Mouse (Mus musculus): ENCODE results near the gene Tcp11l1. TPM values are rescaled to one million over a fixed set of nuclear protein-coding genes. Genes with fewer than 3 reads are reported as not detected.

The Tcp11l1 gene
- polyA plus RNA-seq, 1 experiment from 2014 or later: 12.2 TPM

DNA sequence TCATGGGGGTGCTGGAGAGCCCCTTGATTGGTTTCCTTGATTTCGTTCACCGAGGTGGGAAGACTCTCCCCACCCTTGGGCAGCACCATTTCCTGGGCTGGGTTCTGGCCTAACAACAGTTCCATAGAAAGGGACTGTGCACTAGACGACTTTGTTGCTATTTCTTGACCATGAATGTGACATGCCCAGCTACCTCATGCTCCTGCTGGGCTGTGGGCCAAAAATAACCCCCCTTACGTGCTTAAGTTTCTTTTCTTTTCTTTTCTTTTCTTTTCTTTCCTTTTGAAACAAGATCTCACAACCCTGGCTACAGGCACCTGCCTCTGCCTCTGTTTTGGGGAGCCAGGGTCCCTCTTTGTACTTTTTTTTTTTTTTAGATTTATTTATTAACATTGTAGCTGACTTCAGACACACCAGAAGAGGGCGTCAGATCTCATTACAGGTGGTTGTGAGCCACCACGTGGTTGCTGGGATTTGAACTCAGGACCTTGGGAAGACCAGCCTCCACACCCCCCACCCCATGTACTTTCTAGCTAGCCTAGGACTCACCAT, 2.1 kb downstream of the Tcp11l1 start:
- Histone ChIP-seq H3K4me2 (no peak overlapping the region), H3K4me1 (peaks cover 17% of the 10 kb centered on the region; the same call in 1 of the 2 replicates), H3K4me3 (no peak overlapping the region), H3K36me3 (no peaks in the 10 kb centered on the region), H3K9ac (no peak overlapping the region), H3K9me3 (replicated peaks) (no peaks in the 10 kb centered on the region), H3K27me3 (replicated peaks) (peaks cover 46% of the 10 kb centered on the region), H3K27ac (no peak overlapping the region)
- ATAC-seq: no peak
- WGBS (ENCODE audit: insufficient replicate concordance): 54% methylated on average over 6 of the region's 6 CpGs

DNA sequence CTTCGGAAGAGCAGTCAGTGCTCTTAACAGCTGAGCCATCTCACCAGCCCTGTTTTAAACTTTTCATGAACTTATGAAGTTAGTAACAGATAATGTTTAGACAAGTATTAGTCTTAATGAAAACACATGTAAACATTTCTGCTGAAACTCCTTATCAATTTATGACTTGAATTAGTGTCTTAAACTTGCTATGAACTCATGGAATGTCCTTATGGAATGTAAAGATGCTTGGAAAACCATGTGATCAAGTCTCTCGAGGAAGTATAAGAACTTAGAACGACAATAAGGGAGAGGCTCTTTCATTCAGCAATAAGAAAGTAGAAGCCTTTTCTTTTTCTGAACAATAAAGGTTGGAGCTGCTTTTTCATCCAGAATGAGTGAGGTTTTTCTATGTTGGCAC, 7.6 kb downstream of the Tcp11l1 start:
- Histone ChIP-seq H3K36me3 (no peaks in the 10 kb centered on the region), H3K4me2 (no peak overlapping the region), H3K4me1 (0 out of 2 replicates have a peak, but pooled peaks cover 3% of the 10 kb centered on the region), H3K27me3 (replicated peaks) (no peaks in the 10 kb centered on the region), H3K9me3 (replicated peaks) (no peaks in the 10 kb centered on the region), H3K9ac (no peak overlapping the region), H3K4me3 (no peak overlapping the region), H3K27ac (no peak overlapping the region)
- ATAC-seq: no peak
- WGBS (ENCODE audit: insufficient replicate concordance): 64% methylated on average over 3 of the region's 3 CpGs

DNA sequence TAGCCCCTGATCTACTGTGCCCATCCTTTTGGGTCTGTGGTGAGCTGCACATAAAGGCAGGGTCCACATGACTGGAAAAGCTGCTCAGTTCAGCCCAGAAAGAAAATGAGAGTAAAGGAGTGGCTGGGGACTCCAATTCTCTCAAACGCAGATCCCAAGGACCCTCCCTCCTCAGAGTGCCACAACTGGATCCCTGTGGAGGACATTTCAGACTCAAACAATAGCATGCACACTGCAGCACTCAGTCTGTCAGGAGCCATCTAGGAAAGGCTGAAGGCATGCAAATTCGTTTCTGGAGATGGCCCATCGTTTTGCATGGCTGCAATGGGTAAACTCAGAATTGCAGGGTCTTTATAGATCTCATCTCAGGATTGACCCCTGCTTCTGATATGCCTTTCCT, 8.8 kb downstream of the Tcp11l1 start:
- no peaks in the 10 kb centered on the region for H3K36me3 ChIP-seq
- 0 out of 2 replicates have a peak, but pooled peaks cover 3% of the 10 kb centered on the region for H3K4me1 ChIP-seq
- H3K4me3 ChIP-seq: no peak overlapping the region
- no peak for ATAC-seq
- no peak overlapping the region for H3K27ac ChIP-seq
- H3K9me3 ChIP-seq (replicated peaks): no peaks in the 10 kb centered on the region
- no peak overlapping the region for H3K4me2 ChIP-seq
- H3K9ac ChIP-seq: no peak overlapping the region
- H3K27me3 ChIP-seq (replicated peaks): no peaks in the 10 kb centered on the region
- 65% methylated on average over 3 of the region's 3 CpGs for WGBS (ENCODE audit: insufficient replicate concordance)

DNA sequence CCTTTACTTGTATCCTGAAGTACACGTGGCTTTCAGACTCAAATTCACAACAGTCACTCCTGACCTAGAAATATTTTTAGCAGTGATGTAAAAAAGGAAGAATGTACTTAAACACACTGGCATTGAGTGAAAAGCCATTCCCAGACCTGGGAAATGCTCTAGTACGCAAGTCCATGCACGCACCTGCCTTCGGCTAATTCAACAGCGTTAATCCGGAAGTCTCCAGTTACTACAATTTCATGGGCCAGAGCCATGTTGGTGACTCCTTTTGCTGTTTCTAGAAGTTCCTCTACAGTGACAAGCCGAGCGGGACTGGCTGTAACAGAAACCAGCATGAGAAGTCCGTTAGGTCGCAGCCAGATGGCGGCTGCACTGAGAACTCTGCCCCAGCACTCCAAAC, 12.3 kb downstream of the Tcp11l1 start:
- no peak for ATAC-seq
- Histone ChIP-seq H3K36me3 (no peaks in the 10 kb centered on the region), H3K27me3 (replicated peaks) (no peaks in the 10 kb centered on the region), H3K27ac (no peak overlapping the region), H3K9ac (no peak overlapping the region), H3K9me3 (replicated peaks) (no peaks in the 10 kb centered on the region), H3K4me1 (0 out of 2 replicates have a peak, but pooled peaks cover 3% of the 10 kb centered on the region), H3K4me2 (no peak overlapping the region), H3K4me3 (no peak overlapping the region)
- WGBS (ENCODE audit: insufficient replicate concordance): 79% methylated on average over 11 of the region's 11 CpGs

DNA sequence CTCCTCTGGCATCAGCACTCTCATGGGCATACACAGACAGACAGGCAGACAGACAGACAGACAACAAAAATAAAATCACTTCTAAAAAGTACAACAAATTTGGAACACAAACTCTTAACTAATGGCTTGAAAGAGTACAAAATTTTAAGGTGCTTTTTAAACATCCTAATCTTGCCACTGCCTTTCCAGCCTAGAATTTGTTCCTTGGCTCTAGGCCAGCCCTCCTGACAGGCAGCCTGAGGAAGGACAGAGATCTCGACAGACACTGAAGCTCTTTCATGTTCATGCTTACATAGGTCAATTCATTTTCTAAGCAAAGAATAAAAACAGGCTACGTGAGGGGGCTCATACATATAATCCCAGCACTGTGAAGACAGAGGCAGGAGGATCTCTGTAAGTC, 19.4 kb downstream of the Tcp11l1 start:
- Histone ChIP-seq H3K9ac (no peak overlapping the region), H3K4me1 (no peaks in the 10 kb centered on the region), H3K27me3 (replicated peaks) (no peaks in the 10 kb centered on the region), H3K27ac (no peak overlapping the region), H3K4me2 (no peak overlapping the region), H3K36me3 (no peaks in the 10 kb centered on the region), H3K9me3 (replicated peaks) (no peaks in the 10 kb centered on the region), H3K4me3 (no peak overlapping the region)
- no peak for ATAC-seq
- 52% methylated on average over 2 of the region's 2 CpGs for WGBS (ENCODE audit: insufficient replicate concordance)

DNA sequence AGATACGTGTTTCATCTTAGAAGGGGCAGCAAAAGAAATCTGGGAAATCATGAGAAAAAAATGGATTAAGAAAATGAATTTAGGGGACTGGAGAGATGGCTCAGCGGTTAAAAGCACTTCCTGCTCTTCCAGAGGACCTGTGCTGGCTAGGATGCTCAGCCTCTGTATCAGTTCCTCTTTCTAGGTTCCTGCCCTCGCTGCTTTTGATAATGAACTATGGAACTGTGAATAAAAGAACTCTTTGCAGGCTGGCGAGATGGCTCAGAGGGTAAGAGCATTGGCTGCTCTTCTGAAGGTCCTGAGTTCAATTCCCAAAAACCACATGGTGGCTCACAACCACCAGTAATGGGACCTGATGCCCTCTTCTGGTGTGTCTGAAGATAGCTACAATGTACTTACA, 21.2 kb downstream of the Tcp11l1 start:
- Histone ChIP-seq H3K27ac (no peak overlapping the region), H3K27me3 (replicated peaks) (no peaks in the 10 kb centered on the region), H3K36me3 (no peaks in the 10 kb centered on the region), H3K9ac (no peak overlapping the region), H3K4me1 (no peaks in the 10 kb centered on the region), H3K4me3 (no peak overlapping the region), H3K4me2 (no peak overlapping the region), H3K9me3 (replicated peaks) (no peaks in the 10 kb centered on the region)
- no peak for ATAC-seq
- WGBS (ENCODE audit: insufficient replicate concordance): 35% methylated on average over 4 of the region's 4 CpGs

DNA sequence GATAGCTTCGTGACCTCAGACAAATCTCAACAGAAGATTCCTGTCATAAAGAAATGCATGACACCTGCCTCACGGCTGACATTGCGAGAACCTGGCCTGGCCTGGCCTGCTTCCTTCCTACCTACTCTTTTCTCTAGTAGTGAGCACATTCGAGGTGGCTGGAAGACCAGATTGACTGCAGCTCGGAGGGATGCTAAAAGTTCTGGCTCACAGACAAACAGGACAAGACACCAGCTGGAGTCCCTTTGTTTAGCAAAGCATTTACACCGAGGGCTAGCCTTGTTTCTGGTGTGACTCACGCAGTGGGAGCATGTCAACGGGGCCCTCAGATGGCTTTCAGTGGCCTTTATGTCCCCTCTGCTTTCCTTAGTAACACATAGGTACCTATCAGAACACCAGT, 23.2 kb downstream of the Tcp11l1 start:
- Histone ChIP-seq H3K36me3 (no peaks in the 10 kb centered on the region), H3K27me3 (replicated peaks) (no peaks in the 10 kb centered on the region), H3K9me3 (replicated peaks) (no peaks in the 10 kb centered on the region), H3K4me2 (no peak overlapping the region), H3K27ac (no peak overlapping the region), H3K4me3 (no peak overlapping the region), H3K4me1 (0 out of 2 replicates have a peak, but pooled peaks cover 3% of the 10 kb centered on the region), H3K9ac (no peak overlapping the region)
- ATAC-seq: no peak
- WGBS (ENCODE audit: insufficient replicate concordance): 69% methylated on average over 8 of the region's 8 CpGs

DNA sequence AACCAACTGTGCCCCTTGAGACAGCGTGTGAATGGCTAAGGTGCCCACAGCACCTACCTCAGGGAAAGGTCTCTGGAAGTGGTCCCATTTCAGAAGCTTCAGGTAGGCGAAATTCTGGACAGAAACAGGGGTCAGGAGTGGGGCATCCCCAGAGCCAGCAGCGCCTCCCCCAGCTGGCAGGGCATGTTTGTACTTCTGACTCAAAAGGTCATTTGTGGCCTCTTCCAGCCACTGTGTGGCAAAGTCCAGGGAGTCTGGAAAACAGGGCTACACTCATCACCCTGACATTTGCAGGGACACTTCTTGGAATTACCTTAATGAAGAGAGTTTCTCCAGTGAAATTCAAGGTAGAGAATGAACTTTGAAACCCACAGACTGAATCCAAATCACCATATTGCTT, 23.6 kb downstream of the Tcp11l1 start:
- H3K4me1 ChIP-seq: 0 out of 2 replicates have a peak, but pooled peaks cover 3% of the 10 kb centered on the region
- 48% methylated on average over 3 of the region's 3 CpGs for WGBS (ENCODE audit: insufficient replicate concordance)
- H3K9me3 ChIP-seq (replicated peaks): no peaks in the 10 kb centered on the region
- H3K4me3 ChIP-seq: no peak overlapping the region
- no peak overlapping the region for H3K27ac ChIP-seq
- peak; percentile 40; the same call in 1 of the 2 replicates for ATAC-seq
- H3K9ac ChIP-seq: no peak overlapping the region
- no peak overlapping the region for H3K4me2 ChIP-seq
- no peaks in the 10 kb centered on the region for H3K36me3 ChIP-seq
- H3K27me3 ChIP-seq (replicated peaks): no peaks in the 10 kb centered on the region

DNA sequence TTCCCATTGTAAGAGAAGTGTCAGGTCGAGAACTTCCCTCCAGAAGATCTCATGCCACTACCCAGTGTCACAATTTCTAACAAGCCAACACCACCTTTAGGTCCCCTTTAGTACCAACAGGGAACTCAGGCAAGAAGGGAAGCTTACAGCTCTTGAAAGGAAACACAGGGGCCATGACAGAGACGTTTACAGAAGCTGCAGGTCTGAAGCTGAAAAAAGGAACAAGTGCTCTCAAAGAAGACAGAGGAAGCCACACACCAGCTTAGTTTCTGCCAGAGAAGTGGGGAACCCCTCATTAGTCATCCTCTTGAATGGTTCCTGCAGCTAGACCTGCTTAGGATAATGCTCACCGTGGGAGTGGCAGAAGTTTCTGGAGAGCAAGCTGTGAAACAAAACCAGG, 24.7 kb downstream of the Tcp11l1 start:
- Histone ChIP-seq H3K9me3 (replicated peaks) (no peaks in the 10 kb centered on the region), H3K27me3 (replicated peaks) (no peaks in the 10 kb centered on the region), H3K9ac (no peak overlapping the region), H3K27ac (no peak overlapping the region), H3K4me3 (no peak overlapping the region), H3K4me1 (0 out of 2 replicates have a peak, but pooled peaks cover 3% of the 10 kb centered on the region), H3K4me2 (no peak overlapping the region), H3K36me3 (no peaks in the 10 kb centered on the region)
- ATAC-seq: no peak
- WGBS (ENCODE audit: insufficient replicate concordance): 13% methylated on average over 3 of the region's 3 CpGs

DNA sequence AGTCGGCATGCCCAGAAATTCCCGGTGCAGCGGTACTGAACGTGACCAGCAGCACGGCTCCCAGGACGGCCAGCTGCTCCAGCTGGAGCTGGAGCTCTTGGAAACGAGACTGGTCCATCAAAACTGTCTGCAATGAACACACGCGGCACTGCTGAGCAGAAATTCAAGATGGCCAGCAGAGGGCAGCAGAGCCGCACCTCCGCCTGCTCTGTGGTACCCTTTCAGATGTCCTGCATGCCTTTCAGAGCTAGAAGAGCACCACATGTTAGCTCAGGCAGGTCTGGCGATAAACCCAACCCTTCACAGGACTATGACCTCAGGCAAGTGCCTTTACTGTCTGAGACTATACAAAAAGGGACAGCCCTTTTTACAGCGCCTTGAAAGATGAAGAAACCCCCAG, 26.6 kb downstream of the Tcp11l1 start:
- Histone ChIP-seq H3K4me1 (0 out of 2 replicates have a peak, but pooled peaks cover 3% of the 10 kb centered on the region), H3K36me3 (0 out of 2 replicates have a peak, but pooled peaks cover 4% of the 10 kb centered on the region), H3K27me3 (replicated peaks) (0 out of 2 replicates have a peak, but pooled peaks cover 3% of the 10 kb centered on the region), H3K9ac (no peak overlapping the region), H3K27ac (no peak overlapping the region), H3K4me2 (no peak overlapping the region), H3K9me3 (replicated peaks) (no peaks in the 10 kb centered on the region), H3K4me3 (no peak overlapping the region)
- 7% methylated on average over 13 of the region's 13 CpGs for WGBS (ENCODE audit: insufficient replicate concordance)
- peak; percentile 68 for ATAC-seq

DNA sequence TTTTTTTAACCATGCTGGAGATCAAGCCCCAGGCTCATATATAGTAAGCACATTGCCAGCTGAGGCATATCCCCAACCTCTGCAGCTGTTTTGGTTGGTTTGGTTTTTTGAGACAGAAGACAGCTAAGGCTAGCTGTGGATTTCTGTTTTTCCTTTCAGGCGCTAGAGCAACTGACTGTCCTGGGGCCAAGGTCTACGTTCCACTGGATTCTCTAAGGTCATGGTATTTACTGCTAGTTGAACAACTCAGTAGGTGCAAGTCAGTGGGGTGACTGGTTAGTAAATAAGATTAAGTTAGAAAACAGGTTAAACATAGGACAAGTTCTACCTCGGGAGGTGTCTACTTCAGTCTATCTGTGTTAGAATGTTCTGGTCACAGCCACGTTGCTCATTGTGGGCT, 27.2 kb downstream of the Tcp11l1 start:
- Histone ChIP-seq H3K4me1 (0 out of 2 replicates have a peak, but pooled peaks cover 3% of the 10 kb centered on the region), H3K36me3 (0 out of 2 replicates have a peak, but pooled peaks cover 4% of the 10 kb centered on the region), H3K4me3 (no peak overlapping the region), H3K27ac (no peak overlapping the region), H3K9me3 (replicated peaks) (no peaks in the 10 kb centered on the region), H3K4me2 (no peak overlapping the region), H3K9ac (no peak overlapping the region), H3K27me3 (replicated peaks) (0 out of 2 replicates have a peak, but pooled peaks cover 3% of the 10 kb centered on the region)
- WGBS (ENCODE audit: insufficient replicate concordance): 66% methylated on average over 4 of the region's 4 CpGs
- ATAC-seq: no peak

DNA sequence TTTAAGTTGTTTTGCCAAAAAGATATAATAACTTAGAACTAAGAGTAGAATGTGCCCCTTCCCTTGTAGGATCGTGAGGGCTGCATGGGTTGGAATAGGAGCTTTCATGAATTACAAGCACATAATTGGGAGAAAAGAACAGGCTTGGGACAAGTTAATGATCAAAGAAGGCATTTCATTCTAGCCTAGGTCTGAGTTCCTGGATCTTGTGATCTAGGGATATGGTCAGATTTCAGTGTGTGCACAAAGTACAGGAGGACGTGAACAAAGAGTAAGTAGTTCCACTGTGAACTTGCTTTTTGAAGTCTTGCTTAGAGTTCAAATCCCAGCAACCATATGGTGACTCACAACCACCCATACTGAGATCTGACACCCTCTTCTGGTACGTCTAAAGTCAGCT, 34.6 kb downstream of the Tcp11l1 start:
- H3K4me3 ChIP-seq: no peak overlapping the region
- 63% methylated on average over 3 of the region's 3 CpGs for WGBS (ENCODE audit: insufficient replicate concordance)
- 0 out of 2 replicates have a peak, but pooled peaks cover 4% of the 10 kb centered on the region for H3K36me3 ChIP-seq
- no peak overlapping the region for H3K27ac ChIP-seq
- H3K27me3 ChIP-seq (replicated peaks): 0 out of 2 replicates have a peak, but pooled peaks cover 3% of the 10 kb centered on the region
- no peaks in the 10 kb centered on the region for H3K9me3 ChIP-seq (replicated peaks)
- H3K4me1 ChIP-seq: peaks cover 8% of the 10 kb centered on the region
- ATAC-seq: no peak
- no peak overlapping the region for H3K9ac ChIP-seq
- no peak overlapping the region for H3K4me2 ChIP-seq

DNA sequence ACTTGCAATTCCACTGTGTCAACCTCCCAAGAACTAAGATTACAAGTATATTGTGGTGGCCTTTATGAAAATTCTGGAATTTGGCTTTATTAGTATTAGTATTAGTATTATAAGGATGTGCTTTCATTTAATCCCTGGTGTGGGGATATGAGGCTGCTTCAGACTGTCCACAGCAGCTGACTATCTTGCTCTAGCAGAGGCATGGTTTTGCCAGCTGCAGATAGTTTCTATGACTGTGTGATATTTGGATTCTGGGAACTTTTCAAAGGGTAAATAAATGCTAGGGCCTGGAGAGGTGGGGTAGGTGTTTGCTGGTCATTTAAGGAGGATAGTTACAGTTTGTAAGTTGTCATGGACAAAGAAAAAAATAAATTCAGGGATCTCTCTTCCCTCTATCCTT, 40.2 kb downstream of the Tcp11l1 start:
- Histone ChIP-seq H3K4me2 (no peak overlapping the region), H3K9me3 (replicated peaks) (no peaks in the 10 kb centered on the region), H3K4me1 (peaks cover 26% of the 10 kb centered on the region), H3K4me3 (no peak overlapping the region), H3K27ac (no peak overlapping the region), H3K27me3 (replicated peaks) (no peaks in the 10 kb centered on the region), H3K9ac (no peak overlapping the region), H3K36me3 (no peaks in the 10 kb centered on the region)
- ATAC-seq: peak; percentile 70

Data from liver, embryonic 12.5 days (tissue).